Mouse (Mus musculus) heart, adult 18-20 months (tissue): ENCODE measurements around the gene Rhof. TPM values are rescaled to one million over a fixed set of nuclear protein-coding genes. Genes with fewer than 3 reads are reported as not detected.
A peak's percentile ranks its signal among the peaks of the same experiment; 100 is the strongest.
"Not testable (repeated sequence)": the region's sequence is repeated elsewhere in the genome, so short reads cannot be mapped to it uniquely, and the experiment has no call there.

Experiments
- DNase-seq, 2 experiments: peaks; one replicate each; pipeline ENCODE4 v3.0.0; 2021 to 2022; ENCODE audit warnings: mixed read lengths in 1 of 2
- total RNA-seq, 2 experiments: library from RNA; stranded (reverse); gene quantifications; 2 replicates each; pipeline ENCODE4 v1.2.3; 2021

The Rhof gene
- total RNA-seq, 2 experiments from 2014 or later: 0.55 to 2.6 TPM

DNA sequence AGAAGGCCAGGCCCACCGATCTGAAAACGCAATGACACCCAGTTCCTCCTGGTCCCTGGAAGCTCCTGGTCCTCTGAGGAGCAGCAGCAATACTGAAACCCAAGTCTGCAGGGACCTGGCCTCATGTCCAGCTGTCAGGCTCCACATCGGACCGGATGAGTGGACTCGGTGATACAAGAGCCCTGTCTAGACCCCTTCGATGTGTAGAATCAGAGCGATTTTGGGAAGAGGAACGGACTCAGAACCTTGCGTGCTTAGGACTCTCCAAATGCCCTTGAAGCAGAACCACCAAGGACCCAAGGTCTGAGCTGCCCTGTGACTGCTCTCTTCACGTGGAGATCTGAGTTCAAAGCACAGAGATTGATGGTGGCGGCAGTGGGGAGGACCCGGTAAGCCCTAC is 64.4 kb downstream of the Rhof start, which contains the start of gene Tmem120b:
Tmem120b (plus strand) TSS at position 301 of the 400 bp plus-strand sequence.
- peak in 1 of 2 experiments; percentile 25 for DNase-seq

- DNase-seq: peak; percentile 48 to 63
These were observed 65.0 kb downstream of the Rhof start for GRCm38 (mm10) chr5:123067395-123067995.

GRCm38 (mm10) chr5:123064207-123064606 is 68.3 kb downstream of the Rhof start:
- peak; percentile 72 to 79 for DNase-seq

DNA sequence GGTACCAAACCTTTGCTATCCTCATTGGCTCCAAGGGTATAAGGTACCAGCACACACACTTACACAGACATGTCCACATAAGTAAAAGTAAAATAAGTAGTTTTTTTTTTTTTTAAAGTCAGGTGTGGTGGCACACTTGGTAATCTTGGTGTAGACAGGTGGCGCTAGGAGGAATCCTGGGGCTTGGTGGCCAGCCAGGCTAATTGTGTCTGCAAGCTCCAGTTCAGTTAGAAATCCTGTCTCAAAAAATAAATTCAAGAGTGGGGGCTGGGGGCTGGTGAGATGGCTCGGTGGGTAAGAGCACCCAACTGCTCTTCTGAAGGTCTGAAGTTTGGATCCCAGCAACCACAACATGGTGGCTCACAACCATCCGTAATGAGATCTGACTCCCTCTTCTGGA is 69.4 kb downstream of the Rhof start:
- DNase-seq: no peak

- not testable (repeated sequence) for DNase-seq
These were observed 71.1 kb downstream of the Rhof start for GRCm38 (mm10) chr5:123061402-123061749.

DNA sequence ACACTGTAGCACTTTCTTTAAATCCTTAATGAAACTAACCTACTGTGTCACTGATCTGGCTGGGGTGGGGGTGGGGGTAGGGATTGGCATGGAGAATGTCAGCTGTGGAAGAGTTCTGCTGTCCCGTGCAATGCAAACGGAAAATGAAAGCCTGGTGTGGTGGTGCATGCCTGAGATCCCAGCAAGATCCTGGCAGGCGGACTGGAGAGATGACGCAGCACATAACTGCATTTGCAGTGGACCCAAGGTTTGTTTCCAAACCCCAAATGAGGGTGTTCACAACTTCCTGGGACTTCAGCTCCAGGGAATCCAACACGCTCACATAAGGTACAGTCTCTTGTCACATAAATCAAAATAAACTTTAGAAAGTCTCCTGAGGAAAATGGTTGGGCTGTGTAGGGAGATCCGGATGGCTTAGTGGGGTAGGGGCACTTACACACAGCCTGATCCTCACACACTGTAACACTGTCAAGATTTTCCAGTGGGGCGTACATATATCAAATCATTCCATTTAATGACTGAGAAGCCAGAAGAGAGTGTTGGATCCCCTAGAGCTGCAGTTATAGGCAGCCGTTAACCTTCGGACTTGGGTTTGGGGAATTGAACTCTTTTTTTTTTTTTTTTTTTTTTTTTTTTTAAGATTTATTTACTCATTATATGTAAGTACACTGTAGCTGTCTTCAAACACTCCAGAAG is 71.6 kb downstream of the Rhof start:
- DNase-seq: peak; percentile 55 to 65

DNA sequence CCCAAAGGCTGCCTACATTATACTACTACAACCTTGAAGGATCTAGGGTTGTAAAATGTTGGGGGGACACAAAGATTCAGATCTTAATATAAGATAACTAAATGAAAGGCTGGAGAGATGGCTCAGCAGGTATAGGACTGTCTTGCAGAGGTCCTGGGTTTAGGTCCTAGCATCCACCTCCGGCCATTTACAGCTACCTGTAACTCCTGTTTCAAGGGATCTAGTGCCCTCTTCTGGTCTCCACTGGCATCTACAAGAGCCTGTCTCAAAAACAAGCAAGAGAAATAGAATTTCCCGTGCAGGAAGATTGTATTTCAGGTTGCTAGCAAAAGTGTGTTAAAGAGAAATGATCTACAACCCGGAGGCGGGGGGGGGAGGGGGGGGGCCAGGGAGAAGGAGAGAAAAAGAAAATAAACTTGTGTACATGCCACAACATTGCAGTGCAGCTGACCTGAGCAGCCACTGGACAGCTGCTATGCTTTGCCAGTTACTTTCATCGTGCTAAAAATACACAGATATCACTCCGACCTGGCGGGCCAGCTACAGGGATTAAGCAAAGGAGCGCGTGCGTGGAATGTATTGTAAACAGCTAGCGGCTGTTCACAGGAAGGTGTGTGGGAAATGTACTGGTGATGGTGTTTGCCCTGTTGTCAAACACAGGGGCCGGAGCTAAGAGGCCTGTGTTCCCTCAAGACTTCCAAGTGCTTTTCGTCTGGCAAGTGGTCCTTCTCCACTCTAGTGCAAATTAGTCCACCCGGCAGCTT is 72.6 kb downstream of the Rhof start:
- peak; percentile 72 to 74 for DNase-seq

- DNase-seq: no peak
These were observed 74.0 kb downstream of the Rhof start for GRCm38 (mm10) chr5:123058251-123059102.

DNA sequence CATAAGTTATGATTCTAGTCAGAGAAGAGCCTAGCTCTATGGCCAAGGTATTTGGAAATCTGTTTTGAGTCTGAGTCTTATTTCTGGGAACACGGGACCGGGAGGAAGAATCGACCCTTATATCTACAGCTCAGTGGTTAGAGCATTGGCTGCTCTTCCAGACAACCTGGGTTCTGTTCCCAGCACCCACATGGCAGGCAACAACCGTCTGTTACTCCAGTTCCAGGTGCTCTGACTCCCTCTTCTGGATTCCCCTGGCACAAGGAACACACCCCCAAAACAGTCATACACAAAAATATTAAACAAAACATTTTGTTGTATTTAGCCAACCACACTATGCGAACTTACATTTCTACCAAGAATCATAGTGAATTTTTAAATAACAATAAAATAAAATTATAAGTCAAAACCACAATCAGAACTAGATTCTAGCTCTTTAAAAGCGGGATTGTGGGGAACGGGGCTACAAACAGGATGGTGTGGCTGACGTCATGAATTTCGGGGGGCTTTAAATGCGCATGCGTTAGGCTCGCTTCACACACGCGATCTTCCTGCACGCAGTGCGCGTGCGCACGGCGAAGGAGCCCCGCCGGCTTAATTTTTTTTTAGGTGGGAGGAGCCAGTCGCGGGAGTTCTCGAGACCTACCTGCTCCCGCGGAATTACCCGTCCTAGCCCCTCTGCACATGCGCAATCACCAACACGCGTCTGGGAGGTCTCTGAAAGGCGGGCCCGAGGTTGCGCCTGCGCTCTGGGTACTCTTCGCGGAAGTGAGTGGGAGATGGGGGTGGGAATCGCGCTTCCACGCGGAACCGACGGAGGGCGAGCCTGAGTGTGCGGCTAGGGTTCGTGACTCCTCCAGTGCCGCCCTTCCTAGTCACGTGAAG is 74.9 kb downstream of the Rhof start:
- peak; percentile 99 to 100 for DNase-seq

Other genes with a start within 250 kb of the Rhof start
- gene Kdm2b, start 142.9 kb downstream of the Rhof start, total RNA-seq: 10 to 100 TPM; 10.6 to 14.2 TPM
- gene Orai1, start 117.6 kb downstream of the Rhof start, total RNA-seq: 10 to 100 TPM; 12.2 to 12.5 TPM
- not detected for gene Morn3, start 85.7 kb downstream of the Rhof start, total RNA-seq
- 10 to 100 TPM; 10.1 to 10.3 TPM for gene Tmem120b, start 64.3 kb downstream of the Rhof start, total RNA-seq
- 10 to 100 TPM; 11.4 to 15.5 TPM for gene Setd1b, start 9.5 kb upstream of the Rhof start, total RNA-seq
- 10 to 100 TPM; 12.9 to 17.0 TPM for gene Psmd9, start 36.7 kb upstream of the Rhof start, total RNA-seq
- under 1 TPM in 1 of 2 experiments, not detected in 1; 0.51 TPM for gene Hpd, start 50.0 kb upstream of the Rhof start, total RNA-seq
- under 1 TPM; 0.62 to 0.94 TPM for gene Wdr66, start 119.4 kb upstream of the Rhof start, total RNA-seq
- gene Bcl7a, start 211.1 kb upstream of the Rhof start, total RNA-seq: 1 to 10 TPM; 8.0 to 8.2 TPM